Mouse (Mus musculus) midbrain, embryonic 12.5 days (tissue): Measurements from ENCODE around the gene B3gnt2. TPM values are rescaled to one million over a fixed set of nuclear protein-coding genes. Genes with fewer than 3 reads are reported as not detected.

Source experiments
- ATAC-seq: fragments of 200-750 bp; cut with Nextera tagmentation; 2 replicates; pipeline ENCODE4 v1.8.0; 2017; ENCODE audit warnings: low read depth, moderate TSS enrichment, moderate library complexity; ENCODE audit not compliant: low FRiP score
- H3K27ac ChIP-seq: fragments of 300-500 bp; sonication (generic); replicated peaks from 2 replicates; pipeline ENCODE4 v1.5.1; 2016; ENCODE audit warnings: mild to moderate bottlenecking
- H3K27me3 ChIP-seq: fragments of 300-500 bp; sonication (generic); 2 replicates; pipeline ENCODE4 v1.6.1; 2016; ENCODE audit warnings: mild to moderate bottlenecking
- H3K36me3 ChIP-seq: fragments of 300-500 bp; sonication (generic); 2 replicates; pipeline ENCODE4 v1.6.1; 2016
- H3K4me1 ChIP-seq: fragments of 300-500 bp; sonication (generic); 2 replicates; pipeline ENCODE4 v1.6.1; 2016
- H3K4me2 ChIP-seq: fragments of 300-500 bp; sonication (generic); replicated peaks from 2 replicates; pipeline ENCODE4 v1.6.1; 2016; ENCODE audit warnings: mild to moderate bottlenecking, moderate library complexity
- H3K4me3 ChIP-seq: fragments of 300-500 bp; sonication (generic); 2 replicates; pipeline ENCODE4 v1.5.1; 2016; ENCODE audit warnings: mild to moderate bottlenecking
- H3K9ac ChIP-seq: fragments of 300-500 bp; sonication (generic); replicated peaks from 2 replicates; pipeline ENCODE4 v1.6.1; 2016; ENCODE audit warnings: mild to moderate bottlenecking, moderate library complexity
- H3K9me3 ChIP-seq: fragments of 300-500 bp; sonication (generic); 2 replicates; pipeline ENCODE4 v1.6.1; 2016; ENCODE audit warnings: mild to moderate bottlenecking
- WGBS: fragments of 180-500 bp; shearing (Covaris S2); methylation state at CpG from one replicate; pipeline ENCODE4 v1.1.7; 2016; 5-methylcytosine and 5-hydroxymethylcytosine counted together
- polyA plus RNA-seq: library from polyadenylated mRNA; unstranded; fragments of >200 nt; fragmentation: Nextera tagmentation; extraction: Ambion mirVana; gene quantifications from 2 replicates; pipeline ENCODE4 v1.2.1, GENCODE M21; 2016

The B3gnt2 gene
- polyA plus RNA-seq, 1 experiment from 2014 or later = 2.6 TPM

DNA sequence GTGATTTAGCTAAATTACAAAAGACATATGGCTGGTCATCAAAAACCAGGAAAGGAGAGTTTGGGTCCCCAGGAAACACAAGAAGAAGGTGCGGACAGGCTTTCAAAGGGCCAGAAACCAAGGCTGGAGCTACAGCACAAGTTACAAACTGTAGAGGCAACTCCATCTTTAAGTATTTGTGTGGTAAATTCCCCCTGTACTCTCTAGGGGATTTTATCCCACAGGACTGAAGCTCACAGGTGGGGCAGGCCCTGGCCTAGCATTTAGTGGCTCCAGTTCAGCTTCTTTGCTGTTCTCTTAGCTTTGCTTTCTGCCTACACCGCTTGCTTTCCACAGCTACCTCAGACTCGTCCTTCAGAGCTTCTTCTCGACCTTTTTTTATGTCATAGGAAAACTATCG is 6.9 kb upstream of the B3gnt2 start:
- ATAC-seq = no peak
- 89% methylated on average over 5 of the region's 5 CpGs for WGBS
- no peaks in the 10 kb centered on the region for H3K36me3 ChIP-seq
- H3K4me1 ChIP-seq = peaks cover 9% of the 10 kb centered on the region
- H3K4me3 ChIP-seq = no peak overlapping the region
- no peak overlapping the region for H3K27ac ChIP-seq
- H3K9ac ChIP-seq = no peak overlapping the region
- peaks cover 28% of the 10 kb centered on the region for H3K27me3 ChIP-seq
- no peaks in the 10 kb centered on the region for H3K9me3 ChIP-seq
- H3K4me2 ChIP-seq = no peak overlapping the region

DNA sequence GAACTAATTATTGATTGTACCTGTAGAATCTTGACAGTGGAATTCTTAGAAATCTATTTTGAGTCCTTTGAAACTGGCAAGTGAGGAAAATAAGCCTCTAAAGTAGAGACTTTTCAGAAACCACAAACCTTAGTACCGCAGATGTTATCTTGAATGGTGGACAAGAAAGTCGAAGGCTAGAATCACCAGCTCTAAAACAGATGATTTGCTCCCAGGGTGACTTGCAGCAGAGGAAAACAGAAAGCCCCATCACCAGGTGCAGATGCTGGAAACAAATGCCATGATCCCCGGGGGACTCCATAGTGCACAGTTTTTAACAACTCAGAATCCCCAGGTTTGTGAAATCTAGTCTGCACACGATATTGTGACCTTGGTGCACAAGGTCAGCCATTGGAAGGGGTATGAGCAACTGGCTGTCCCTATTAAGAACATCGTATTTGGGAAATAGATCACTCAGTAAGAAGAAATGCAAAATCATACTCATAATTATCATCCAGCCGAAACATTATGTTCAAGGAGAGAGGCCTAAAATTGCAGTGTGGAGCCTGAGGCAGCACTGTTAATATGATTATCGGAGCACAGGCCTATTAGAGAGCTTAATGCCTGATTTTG is 5.0 kb upstream of the B3gnt2 start:
- no peaks in the 10 kb centered on the region for H3K36me3 ChIP-seq
- no peak overlapping the region for H3K9ac ChIP-seq
- no peak overlapping the region for H3K4me3 ChIP-seq
- H3K4me2 ChIP-seq = no peak overlapping the region
- no peak overlapping the region for H3K27ac ChIP-seq
- H3K4me1 ChIP-seq = peaks cover 9% of the 10 kb centered on the region; the same call in 1 of the 2 replicates
- WGBS = 87% methylated on average over 7 of the region's 7 CpGs
- H3K27me3 ChIP-seq = peaks cover 44% of the 10 kb centered on the region
- no peak for ATAC-seq
- H3K9me3 ChIP-seq = no peaks in the 10 kb centered on the region

DNA sequence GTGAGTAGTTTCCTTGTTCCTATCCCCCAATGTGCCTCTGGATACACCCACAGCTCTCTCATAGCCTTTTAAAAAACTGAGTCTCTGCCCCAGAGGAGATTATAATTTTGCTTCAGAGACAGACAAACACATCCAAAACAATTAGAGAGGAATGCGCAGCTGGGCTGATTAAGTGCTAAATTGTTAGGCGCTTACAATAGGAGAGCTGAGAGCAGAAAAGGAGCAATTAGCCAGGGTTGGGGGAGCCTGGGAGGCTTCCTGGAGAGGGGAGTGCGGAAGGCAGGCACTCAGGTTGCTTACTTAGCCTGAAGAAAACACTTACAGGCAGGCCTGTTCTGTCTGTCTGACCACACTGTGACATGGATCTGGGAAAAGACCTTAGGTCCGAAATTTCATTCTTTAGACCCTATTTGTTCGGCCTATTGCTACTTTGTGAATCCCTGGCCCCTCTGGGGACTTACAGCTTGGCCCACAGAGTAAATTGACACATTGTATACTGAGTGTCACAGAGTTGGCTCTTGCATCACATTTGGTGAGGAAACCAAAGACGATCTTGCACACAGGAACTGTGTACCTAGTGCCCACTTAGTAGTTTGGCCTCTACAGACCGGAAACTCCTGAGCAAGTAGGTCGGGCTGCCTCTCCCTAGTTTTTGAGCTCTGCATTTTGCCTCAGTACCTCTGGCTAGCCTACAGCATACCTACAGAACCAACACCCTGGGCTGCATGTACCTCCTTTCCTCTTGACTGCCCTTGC is 3.7 kb upstream of the B3gnt2 start:
- no peak overlapping the region for H3K4me2 ChIP-seq
- WGBS = 41% methylated on average over 8 of the region's 8 CpGs
- no peak overlapping the region for H3K4me3 ChIP-seq
- ATAC-seq = no peak
- H3K4me1 ChIP-seq = peaks cover 17% of the 10 kb centered on the region
- no peaks in the 10 kb centered on the region for H3K9me3 ChIP-seq
- no peak overlapping the region for H3K27ac ChIP-seq
- H3K9ac ChIP-seq = no peak overlapping the region
- peaks cover 52% of the 10 kb centered on the region for H3K27me3 ChIP-seq
- H3K36me3 ChIP-seq = no peaks in the 10 kb centered on the region

DNA sequence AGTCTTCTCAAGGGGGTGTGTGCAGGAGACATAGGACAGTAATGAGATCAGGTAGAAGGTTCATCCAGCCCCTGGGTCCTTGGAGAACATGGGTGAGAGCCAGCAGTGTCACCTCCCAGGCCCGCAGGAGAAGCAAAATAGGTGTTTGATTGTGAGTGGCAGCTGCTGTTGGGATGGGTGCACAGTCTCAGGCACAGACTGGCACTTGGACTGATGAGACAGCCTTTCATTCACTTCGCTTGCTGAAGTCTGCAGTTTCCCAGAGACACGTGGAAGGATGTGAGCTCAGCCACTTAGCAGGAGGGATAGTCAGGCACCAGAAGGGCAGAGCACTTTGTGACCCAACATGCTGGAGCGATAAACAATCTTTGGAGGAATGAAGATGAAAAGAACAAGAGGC is 2.8 kb upstream of the B3gnt2 start:
- no peak overlapping the region for H3K9ac ChIP-seq
- 53% methylated on average over 4 of the region's 4 CpGs for WGBS
- H3K27ac ChIP-seq = no peak overlapping the region
- peaks cover 60% of the 10 kb centered on the region for H3K27me3 ChIP-seq
- H3K9me3 ChIP-seq = no peaks in the 10 kb centered on the region
- no peak for ATAC-seq
- H3K4me2 ChIP-seq = no peak overlapping the region
- no peaks in the 10 kb centered on the region for H3K36me3 ChIP-seq
- peaks cover 23% of the 10 kb centered on the region for H3K4me1 ChIP-seq
- H3K4me3 ChIP-seq = no peak overlapping the region

DNA sequence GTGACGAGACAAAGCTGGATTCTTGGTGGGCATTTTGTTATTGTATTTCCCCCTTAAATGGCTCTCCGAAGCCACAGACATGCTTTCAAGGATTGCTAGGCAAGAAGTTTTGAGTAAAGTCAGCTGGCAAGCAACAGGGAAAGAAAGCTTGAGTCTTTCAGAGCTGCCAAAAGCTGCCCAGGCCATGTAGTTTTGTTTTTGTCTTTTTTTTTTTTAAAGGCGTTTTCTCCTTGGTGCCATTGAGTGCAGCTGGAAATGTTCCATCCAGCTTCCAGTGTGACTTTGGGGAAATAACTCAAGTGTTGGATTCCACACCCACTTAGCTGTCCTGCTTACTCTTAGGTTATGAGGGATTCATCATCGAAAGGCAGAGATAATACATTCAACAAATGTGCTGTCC is 554 bp upstream of the B3gnt2 start:
- WGBS = 68% methylated on average over 4 of the region's 4 CpGs
- Histone ChIP-seq H3K9me3 (no peaks in the 10 kb centered on the region), H3K4me3 (no peak overlapping the region), H3K27ac (no peak overlapping the region), H3K27me3 (peaks cover 67% of the 10 kb centered on the region), H3K4me2 (no peak overlapping the region), H3K4me1 (peaks cover 31% of the 10 kb centered on the region), H3K9ac (no peak overlapping the region), H3K36me3 (no peaks in the 10 kb centered on the region)
- ATAC-seq = no peak

DNA sequence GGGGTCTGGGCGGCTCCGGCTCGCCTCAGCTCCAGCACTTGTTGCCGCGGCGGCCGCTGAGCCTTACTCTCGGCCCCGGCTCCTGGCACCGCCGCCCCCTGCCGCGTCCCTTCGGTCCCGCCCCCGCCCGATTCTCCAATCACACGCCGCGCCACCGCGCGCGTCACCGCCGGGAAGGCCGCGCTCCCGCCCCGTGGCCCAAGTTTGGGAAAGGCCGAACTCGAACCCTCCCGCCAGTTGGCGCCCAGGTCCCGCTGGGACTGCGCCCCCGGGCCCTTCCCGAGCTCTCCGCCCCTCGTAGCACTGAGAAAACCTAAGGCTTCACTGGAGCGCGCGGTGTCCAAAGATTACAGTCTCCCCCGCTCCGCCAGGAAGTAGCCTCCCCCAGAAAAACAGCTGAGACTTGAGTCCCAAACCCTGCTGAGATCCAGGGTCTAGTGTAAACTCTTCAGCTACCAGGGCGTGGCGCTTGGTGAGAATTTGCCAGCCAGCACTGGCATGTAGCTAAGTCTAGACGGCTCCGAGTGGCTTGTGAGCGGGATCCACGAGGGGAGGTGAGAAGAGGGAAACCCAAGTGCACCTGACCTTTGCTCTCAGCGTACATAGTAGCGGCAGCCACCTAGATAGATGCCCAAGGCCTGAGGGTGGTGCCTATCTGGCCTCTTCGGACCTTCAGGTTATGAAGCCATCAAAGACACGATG is 977 bp downstream of the B3gnt2 start:
- peak; percentile 94 for ATAC-seq
- H3K9me3 ChIP-seq = no peaks in the 10 kb centered on the region
- H3K27me3 ChIP-seq = peaks cover 74% of the 10 kb centered on the region
- H3K9ac ChIP-seq = peak overlapping the region; percentile 62
- peak overlapping the region; percentile 98 for H3K4me2 ChIP-seq
- no peak overlapping the region for H3K27ac ChIP-seq
- WGBS = under 1% methylated on average over 45 of the region's 55 CpGs
- peaks cover 29% of the 10 kb centered on the region for H3K4me1 ChIP-seq
- no peaks in the 10 kb centered on the region for H3K36me3 ChIP-seq
- peak overlapping the region; percentile 72 for H3K4me3 ChIP-seq

DNA sequence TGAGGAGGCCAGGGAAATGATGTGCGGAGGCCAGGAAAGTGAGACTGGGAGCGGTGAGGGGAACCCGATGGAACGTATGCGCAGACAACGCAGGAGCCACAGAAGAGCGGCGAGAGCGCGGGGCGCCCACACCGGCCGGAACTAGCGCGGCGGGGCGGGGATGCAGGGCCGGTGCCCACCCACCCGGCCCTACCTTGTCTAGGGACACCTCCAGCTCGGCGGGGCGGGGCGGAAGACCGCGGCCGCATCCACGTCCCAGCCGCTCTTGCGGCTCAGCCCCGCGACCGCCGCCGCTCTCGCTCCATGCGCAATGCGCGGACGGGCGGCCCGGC is 1.5 kb downstream of the B3gnt2 start:
- no peak for ATAC-seq
- H3K4me2 ChIP-seq = peak overlapping the region; percentile 98
- whole genome bisulfite sequencing = 0% methylated on average over 13 of the region's 41 CpGs
- no peak overlapping the region for H3K27ac ChIP-seq
- peak overlapping the region; percentile 72 for H3K4me3 ChIP-seq
- H3K9me3 ChIP-seq = no peaks in the 10 kb centered on the region
- peak overlapping the region; percentile 62 for H3K9ac ChIP-seq
- H3K4me1 ChIP-seq = peaks cover 23% of the 10 kb centered on the region
- no peaks in the 10 kb centered on the region for H3K36me3 ChIP-seq
- peaks cover 74% of the 10 kb centered on the region for H3K27me3 ChIP-seq

DNA sequence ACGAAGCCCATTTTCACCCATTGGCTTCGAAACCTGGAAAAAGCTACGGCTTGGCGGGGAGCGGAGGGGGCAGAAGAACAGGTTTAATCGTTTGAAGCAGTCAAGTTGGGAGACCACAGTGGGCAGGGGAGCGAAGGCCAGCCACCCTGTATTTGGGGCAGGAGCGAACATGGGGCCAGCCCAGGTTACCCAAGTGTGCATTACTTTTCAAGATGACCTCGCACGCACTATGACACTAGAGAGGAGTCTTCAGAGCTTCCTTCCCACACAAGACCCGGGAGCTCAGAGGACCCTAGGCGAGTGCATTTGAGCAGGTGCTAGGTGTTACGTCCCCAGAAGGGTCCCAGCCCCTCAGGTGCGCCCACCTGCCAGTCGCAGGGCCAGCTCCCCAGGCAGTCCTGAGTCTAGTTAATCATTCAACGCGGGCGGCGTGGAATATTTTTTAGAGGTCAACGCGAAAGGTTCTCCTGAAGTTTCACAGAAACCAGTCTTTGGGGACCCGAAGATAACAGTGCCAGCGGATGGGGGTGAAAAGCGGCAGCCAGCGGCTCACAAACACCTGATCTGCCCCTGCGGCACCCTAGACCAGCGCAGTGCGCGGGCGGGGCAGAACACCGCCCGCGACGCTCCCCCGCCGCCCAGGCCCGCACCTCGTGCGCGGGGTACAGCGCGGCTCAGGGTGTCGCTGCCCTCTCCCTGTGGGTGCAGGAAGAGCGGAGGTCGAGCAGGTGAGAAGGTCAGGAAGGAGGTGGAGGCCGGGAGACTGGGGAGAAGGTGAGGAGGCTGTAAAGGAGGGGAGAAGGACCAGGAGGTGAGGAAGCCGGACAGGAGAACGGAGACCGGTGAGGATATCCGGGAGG is 2.1 kb downstream of the B3gnt2 start:
- 2% methylated on average over 50 of the region's 50 CpGs for WGBS

DNA sequence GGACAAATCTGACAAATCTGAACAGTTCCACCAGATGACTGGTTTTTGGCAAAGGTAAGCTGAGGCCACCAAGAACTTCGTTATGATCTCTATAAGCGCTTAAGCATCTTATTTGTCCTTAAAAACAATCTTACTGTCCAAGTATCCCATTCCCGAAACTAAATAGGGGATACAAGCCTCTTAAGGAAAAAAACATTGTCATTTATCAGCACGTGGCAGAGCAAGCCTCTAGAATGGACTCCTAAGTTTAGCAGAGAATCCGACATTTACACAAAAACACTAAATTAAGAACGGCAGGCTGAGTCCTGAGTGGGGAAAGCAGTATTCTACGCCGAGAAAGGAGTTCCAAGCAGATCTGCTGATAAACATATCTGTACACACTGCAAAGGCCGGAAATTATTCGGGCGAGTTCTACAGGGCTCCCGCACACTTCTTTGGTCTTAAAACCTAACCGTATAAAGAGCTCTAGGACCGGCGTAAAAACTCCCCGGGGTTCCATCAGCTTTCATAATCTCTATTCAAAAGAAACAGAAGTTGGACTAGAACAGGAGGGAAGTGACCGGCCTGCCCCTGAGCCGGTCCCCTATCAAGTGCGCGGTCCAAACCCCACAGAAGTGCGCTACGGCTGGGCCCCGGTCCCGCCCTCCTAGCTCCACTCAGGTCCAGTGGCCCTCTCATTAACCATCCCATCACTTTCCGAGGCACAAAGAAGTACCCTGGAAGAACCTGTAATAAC is 2.9 kb downstream of the B3gnt2 start:
- Histone ChIP-seq H3K4me1 (peaks cover 22% of the 10 kb centered on the region), H3K4me2 (peak overlapping the region; percentile 98), H3K27me3 (peaks cover 66% of the 10 kb centered on the region), H3K4me3 (peak overlapping the region; percentile 72), H3K9me3 (no peaks in the 10 kb centered on the region), H3K27ac (no peak overlapping the region), H3K9ac (no peak overlapping the region; the same call in 1 of the 2 replicates), H3K36me3 (no peaks in the 10 kb centered on the region)
- ATAC-seq = no peak
- 13% methylated on average over 25 of the region's 25 CpGs for WGBS

More for the DNA sequence above, 2.1 kb downstream of the B3gnt2 start:
- Histone ChIP-seq H3K9me3 (no peaks in the 10 kb centered on the region), H3K4me2 (peak overlapping the region; percentile 98), H3K4me3 (peak overlapping the region; percentile 72), H3K36me3 (no peaks in the 10 kb centered on the region), H3K27me3 (peaks cover 74% of the 10 kb centered on the region), H3K27ac (no peak overlapping the region), H3K9ac (peak overlapping the region; percentile 62), H3K4me1 (peaks cover 22% of the 10 kb centered on the region)
- ATAC-seq = peak; percentile 32

DNA sequence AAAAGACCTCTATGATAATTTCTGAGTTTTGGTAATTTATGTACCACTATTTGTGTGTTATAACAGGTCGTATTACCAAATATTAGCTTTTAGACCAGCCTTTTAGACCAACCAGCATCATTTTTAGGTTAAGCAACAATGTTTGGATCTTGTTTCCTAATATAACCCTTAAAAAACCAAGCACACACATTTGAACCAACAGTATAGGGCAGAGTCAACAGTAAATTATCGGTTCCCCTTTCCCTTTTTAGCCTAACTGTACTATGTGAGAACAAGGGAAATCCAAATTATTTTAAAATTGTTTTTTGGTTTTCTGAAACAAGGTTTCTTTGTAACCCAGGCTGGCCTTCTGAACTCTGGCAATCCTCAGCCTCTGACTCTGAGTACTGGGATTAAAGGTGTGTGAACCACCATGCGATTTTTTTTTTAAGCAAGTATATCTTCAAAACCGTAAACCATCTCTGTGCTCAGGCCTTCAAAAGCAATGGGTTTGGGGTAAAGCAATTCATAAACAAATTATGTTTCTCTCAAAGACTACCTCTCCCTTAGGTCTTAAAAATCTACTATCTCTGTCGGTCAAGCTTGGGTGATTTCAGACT is 3.6 kb downstream of the B3gnt2 start:
- no peak overlapping the region for H3K27ac ChIP-seq
- H3K9ac ChIP-seq = no peak overlapping the region
- H3K27me3 ChIP-seq = peaks cover 62% of the 10 kb centered on the region
- no peak for ATAC-seq
- no peak overlapping the region for H3K4me2 ChIP-seq
- H3K36me3 ChIP-seq = no peaks in the 10 kb centered on the region
- WGBS = 77% methylated on average over 5 of the region's 5 CpGs
- peaks cover 22% of the 10 kb centered on the region for H3K4me1 ChIP-seq
- no peak overlapping the region for H3K4me3 ChIP-seq
- H3K9me3 ChIP-seq = no peaks in the 10 kb centered on the region
